Mouse (Mus musculus): ENCODE results near the gene Myo10.

The Myo10 gene

DNA sequence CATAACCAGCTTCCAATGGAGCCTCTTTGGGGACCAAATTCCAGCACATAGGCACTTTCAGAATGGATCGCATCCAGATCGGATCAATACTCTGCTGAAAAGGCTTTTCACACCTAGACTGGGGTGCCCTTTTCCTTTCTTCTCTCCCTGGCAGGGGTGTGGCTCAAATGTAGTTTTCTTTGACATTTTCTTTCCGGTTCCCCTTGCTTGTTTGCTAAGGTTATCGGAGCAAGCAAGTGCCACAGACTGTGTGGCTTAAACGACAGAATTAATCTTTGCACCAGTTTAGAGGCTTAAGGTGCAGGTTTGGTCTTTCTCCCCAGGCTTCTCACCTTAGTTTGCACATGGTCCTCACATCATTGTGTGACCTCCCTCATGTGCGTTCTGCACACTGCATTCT is 11.1 kb upstream of the Myo10 start:
- DNase-seq (ENCODE audit: low spot score) = no peak

DNA sequence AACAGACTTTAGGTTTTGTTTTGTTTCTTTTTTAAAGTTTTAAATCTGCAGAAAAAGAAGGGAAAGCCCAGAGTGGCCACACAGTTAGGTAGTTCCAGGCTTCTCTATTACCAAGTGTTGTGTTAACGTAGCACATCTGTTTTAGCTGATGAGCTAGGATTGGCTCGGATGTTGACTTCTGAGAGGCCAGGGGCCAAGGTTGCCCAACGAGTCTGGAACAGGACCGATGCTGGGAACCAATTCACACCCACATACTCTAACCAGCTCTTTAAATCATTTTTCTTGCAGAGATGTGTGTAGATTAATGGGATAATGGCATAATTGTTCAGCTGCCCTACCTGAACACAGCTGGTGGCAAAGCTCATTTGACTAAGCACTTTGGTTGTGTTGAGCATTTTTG is 1.8 kb upstream of the Myo10 start:
- DNase-seq (ENCODE audit: low spot score) = no peak

- DNase-seq (ENCODE audit: low spot score) = peak; percentile 18
Observed at GRCm38 (mm10) chr15:25621351-25622199, 750 bp upstream of the Myo10 start.

DNA sequence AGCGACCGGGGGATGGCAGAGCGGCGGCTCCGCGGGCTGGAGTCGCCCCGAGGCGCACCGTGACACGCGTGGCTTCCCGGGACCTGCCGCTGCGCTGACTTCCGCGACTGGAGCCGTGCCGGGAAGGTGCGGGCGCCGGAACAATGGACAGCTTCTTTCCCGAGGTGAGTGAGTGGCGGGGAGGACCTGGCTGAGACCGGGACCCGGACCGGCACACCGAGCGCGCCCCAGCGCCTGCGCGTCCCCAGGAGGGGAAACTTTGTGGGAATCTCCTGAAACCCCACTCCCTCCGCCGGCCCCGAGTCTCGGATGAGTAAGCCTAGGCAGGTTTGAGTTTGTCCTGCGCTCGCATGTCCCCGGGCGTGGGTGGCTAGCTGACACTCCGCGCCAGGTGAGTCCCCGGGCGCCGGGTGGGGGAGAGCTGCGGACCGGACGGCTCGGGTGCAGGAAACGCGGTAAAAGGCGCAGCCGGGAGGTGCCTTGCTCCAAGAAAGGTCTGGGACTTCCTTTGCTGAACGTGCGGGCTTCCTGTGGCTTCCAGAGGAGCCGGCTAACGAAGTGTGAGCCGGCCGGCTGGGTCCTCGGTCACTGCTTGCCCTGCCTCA is 644 bp downstream of the Myo10 start:
- peak; percentile 55 for DNase-seq (ENCODE audit: low spot score)

DNA sequence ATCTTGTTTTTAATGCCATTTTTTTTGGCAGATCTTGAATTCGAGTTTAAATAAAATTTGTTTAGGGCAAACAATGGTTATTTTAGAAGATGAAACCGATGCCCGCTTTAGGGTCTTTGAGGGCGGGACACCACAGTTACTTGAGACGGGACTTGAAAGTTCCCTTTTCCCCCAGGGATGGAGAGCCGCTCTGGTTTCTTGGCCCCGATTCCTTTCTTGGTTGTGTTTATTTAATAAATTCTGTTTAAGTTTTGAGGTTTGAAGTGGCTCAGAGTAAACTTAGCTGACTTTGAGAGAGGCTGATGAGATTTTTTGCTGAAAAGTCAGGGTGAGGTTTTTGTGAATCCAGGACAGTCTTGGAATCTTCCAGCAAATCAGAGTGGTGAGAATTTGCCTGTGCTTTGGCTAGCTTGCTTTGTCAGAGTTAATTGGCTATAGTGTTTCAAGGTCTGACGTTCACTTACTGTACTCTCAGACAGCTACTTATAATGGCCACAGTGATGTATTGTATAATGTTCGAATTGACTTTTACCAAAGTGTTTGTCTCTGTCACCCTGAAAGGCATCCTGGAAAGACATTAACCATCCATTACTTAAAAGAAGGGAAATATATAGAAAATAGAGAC is 1.3 kb downstream of the Myo10 start:
- DNase-seq (ENCODE audit: low spot score) = no peak

- DNase-seq (ENCODE audit: low spot score) = peak; percentile 28
Observed at GRCm38 (mm10) chr15:25624263-25624662, 1.9 kb downstream of the Myo10 start.

DNA sequence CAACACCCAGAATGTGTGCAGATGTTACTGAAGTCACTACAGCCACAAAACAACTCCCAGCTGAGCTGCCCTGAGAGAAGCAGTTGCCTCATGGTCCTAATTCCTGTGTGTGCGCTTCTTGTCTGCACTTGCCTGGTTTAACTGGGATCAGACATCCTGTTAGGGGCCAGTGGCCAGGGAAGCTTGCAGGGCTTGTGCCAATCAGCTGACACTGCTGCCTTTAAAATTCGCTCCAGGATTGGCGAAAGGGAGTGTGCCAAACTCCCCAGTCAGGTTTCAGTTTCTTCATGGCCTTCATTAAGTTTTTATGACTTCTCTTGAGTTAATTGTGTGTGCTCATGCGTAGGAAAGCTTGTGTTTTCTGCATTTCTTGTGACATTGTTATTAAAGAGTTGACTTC is 3.1 kb downstream of the Myo10 start:
- DNase-seq (ENCODE audit: low spot score) = peak; percentile 29

- no peak for DNase-seq (ENCODE audit: low spot score)
Observed at GRCm38 (mm10) chr15:25627012-25627411, 4.7 kb downstream of the Myo10 start.

- no peak for DNase-seq (ENCODE audit: low spot score)
Observed at GRCm38 (mm10) chr15:25628251-25628650, 5.9 kb downstream of the Myo10 start.

DNA sequence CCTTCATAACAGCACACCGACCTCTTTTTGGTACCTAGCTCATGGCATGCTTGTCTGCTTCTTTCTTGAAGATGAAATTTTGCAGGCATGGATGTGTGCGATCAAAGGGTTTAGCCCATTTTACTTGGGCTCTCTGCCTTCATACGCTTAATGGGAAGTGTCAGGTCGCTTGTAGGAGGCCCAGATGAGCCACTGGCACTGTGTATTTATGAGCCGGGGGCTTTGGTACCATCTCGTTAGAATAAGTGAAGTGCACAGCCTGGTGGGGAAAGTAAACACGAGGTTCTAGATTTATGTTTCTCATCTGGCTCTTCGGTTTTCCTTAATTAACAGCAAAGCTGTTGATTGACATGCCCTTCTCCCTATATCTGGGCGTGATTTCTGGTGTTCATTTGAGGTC is 8.4 kb downstream of the Myo10 start:
- DNase-seq (ENCODE audit: low spot score) = no peak

GRCm38 (mm10) chr15:25631332-25631731 is 9.0 kb downstream of the Myo10 start:
- DNase-seq (ENCODE audit: low spot score) = no peak

DNA sequence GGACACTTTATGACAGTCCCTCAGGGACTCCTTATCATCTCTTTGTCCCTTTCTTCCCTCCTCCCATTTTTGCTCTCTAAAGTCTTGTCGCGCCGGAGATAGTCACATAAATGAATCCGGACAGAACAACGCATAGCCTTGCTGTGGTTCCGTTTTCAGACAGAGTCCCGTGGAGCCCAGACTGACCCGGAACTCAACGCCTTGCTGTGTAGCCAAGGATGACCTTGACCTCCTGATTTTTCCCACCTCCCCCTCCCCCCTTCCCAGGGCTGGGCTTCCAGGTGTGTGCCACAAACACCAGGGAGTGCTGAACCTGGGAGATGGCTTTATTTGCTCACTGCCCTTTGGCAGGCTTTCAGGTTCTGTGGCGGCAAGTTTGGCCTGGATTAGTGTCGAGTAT is 10.6 kb downstream of the Myo10 start:
- no peak for DNase-seq (ENCODE audit: low spot score)

DNA sequence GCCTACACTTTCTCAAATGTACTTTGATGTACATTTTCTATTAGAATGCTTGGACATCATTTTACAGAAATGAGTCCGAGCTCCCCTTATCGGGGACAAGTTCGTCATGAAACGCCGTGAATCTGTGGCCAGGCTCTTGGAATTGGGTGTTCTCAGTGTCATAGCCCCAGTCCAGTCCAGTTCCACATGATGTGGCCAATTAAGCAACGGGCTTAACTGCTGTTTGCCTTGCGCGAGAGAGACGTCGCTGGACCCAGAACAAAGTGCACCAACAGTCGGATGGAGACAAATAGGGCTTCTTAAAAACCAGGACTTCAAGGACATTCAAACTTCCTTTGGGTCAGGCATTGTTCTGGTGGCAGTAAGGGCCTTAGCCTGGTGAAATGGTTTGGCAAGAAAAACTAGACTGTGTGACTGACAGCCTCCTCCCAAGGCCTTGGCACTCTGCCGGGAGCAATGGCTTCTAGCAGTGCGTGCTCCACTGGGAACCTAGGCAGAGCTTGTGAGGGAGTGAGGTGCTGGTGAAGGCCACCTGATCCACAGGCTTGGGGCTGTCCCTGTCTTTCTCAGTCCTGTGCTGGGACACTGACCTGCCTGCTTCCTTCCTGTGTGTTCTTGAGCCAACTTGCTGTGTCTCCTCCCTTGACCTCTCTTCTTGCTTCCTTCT is 11.5 kb downstream of the Myo10 start:
- peak; percentile 76 for DNase-seq (ENCODE audit: low spot score)

DNA sequence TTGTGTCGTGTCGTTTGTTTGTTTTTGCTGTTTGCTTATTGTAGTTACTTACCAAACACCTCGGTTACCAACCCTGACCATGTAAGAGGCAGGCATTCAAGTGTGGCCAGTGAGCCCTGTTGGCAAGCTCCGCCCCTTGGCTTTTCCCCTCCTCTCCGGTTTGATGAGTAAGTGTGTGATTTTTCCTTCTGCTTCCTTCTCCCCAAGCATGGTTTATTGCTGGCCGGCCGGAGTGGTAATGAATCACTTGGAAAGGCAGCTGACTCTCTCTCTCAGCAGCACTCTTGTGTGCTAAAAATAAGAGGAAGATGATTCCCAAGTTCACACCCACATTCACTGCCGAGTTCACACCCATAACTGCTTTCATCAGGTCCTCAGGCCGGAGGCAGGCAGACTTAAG is 15.4 kb downstream of the Myo10 start:
- no peak for DNase-seq (ENCODE audit: low spot score)

DNA sequence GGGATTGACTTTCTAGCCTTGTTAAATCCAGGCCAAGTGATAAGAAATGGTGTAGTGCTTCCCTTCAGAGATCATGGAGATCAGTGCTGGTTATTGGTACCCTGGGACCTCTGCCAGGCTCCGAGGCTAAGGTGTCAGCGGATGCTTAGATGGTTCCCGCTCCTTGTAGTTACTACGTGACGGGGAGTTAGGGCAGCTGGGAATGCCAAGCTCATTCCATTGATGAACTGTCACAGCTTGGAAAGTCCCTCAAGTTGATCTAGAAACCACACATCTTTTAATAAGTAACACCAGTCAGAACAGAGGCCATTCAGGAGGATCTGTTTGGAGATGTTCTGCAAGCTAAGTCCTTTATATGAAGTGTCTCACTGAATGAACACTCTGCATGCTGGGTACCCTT is 16.9 kb downstream of the Myo10 start:
- no peak for DNase-seq (ENCODE audit: low spot score)

DNA sequence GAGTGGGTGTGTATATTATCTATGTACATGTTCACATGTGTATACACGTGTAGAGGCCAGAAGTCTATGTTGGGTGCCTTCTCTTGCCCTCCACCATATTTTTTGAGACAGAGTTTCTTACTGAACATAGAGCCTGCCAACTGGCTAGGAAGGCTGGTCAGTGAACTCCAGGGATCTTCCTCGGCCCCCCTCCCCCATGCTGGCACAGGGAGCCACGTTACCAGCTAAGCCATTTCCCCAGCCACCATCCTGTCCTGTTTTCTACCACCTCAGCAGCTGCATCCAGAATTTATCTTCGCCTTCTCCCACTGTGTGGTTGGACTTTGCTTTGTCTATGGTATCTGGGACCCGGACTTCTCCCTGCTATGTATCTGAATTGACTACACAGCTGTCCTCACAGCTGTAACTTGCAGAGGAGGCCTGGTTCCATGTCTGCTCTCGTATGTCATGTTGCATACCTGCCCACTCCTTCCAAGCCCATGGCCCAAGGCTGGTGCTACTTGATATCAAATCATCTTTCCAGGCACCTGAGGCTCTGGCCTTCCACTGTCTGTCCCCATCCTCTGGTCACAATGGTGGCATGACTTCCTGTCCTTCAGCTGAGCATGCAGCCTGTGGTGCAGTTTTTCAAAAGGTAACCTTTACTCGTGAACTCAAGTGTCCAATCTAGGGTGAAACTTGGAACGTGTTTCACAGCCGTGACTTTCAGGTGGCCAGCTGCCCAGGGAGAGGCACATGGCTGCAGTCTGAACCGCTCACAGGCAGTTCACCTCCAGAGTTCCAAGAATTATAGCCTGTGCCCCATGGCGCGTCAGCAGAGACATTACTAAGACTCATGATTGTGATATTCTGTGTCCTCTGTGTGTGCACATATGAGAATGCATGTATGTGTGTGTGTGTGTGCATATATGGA is 18.8 kb downstream of the Myo10 start:
- DNase-seq (ENCODE audit: low spot score) = no peak

DNA sequence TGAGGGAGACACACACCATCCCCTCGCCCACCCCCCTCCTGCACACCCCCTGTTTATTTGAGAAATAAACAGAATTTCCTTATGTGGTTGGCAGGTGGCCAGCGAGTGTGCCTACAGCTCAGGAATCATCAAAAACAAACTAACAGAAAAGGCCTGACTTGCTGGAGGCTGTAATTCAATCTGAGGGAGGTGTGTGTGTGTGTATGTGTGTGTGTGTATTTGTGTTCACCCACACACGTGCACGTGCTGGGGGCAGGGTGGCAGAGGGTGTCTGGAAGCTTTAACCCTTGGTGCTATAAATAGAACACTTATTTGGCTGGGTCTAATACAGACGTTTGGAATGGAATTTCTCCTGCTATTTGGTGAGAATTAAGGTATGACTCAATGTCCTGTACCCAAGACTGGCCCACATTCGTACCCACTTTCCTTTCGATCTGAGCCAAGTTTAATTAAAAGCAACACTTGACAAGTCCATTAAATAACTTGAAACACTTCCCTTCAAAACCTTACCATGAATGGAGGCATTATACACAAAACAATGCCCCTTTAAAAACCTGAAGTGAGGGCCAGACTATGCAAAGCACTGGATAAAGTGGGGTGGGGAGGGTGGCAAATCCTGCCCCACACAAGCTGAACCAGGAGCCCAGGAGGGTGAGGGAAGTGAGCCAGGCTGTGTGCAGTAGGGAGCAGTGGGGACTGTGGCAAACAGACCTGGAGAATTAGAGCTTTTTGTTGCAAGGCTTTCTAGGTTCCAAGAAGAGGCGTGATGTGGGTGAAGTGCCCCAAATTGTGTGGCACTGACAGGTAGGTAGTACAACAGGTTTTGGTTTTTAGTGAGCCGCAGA is 20.1 kb downstream of the Myo10 start:
- no peak for DNase-seq (ENCODE audit: low spot score)

DNA sequence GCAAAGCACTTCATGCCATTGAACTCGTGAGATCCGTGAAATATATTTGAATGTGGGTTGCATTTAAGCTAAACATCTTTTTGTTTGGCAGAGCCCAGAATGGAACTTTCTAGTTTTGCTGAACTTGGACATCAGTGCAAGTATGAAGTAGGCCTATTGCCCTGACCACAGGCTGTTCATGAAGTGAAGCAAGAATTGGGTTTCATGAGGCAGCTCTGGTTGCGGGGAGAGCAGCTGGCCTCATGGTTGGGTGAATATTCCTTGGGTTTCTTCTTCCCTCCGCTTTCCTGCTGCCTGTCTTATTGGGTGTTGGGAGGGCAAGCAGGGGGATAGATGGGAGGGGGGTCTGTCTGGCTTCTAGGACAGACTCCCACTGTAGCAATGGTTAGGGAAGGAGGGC is 23.5 kb downstream of the Myo10 start:
- DNase-seq (ENCODE audit: low spot score) = no peak

DNA sequence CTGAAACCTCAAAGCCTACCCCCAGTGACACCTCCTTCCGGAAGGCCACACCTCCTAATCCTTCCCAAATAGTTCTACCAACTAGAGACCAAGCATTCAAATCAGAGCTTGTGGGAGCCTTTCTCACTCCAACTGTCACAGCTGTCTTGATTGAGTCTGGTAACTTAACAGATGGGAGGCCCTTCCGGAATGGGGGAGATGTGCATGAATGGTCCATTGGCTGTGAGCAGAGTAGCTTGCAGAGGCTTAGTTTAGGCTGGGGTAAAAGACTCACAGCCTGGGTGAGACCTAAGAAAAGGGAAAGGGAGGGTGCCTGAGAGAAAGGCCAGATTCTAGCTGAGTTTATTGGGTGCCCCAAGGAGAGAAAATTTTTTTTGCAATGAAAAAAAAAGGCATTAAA is 26.0 kb downstream of the Myo10 start:
- no peak for DNase-seq (ENCODE audit: low spot score)

DNA sequence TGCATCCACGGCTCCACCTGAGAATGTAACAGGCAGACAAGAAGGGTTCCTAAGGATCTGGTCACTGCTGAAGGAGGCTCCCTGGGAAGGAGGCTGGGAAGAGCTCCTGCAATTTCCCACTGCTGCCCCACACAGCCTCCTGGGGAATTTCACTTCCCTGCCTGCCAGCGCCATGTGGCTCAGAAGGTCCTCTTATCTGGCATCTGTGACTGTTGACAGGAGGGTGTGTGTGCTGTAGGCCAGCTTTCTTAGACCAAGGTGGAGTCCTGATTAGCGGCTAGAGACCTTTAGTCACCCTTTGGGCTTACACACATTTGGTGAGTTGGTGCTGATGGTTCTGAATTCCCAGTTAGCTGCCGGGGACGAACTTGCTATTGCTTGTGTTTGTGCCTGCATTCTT is 28.0 kb downstream of the Myo10 start:
- DNase-seq (ENCODE audit: low spot score) = no peak

DNA sequence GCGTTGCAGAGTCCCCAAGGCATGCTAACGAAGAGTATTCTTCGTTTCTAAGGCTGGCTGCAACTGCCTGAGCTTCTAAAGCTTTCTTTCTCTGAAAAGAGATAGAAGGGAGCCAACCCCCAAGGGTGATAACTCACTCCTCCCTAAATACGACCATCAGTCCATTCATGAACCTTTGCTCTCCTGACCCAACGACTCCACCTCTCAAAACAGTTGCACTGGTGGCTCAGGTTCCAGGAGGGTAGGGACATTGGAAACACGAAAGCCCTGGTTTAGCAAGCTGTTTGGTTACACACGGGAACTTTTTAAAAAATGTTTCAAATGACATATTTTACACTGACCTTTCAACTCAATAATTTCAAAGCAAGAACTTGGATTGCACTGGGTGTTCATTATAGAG is 29.5 kb downstream of the Myo10 start:
- DNase-seq (ENCODE audit: low spot score) = no peak

All from testis, postnatal 14 days (tissue).